Mouse (Mus musculus) heart, adult 11 months (tissue): ENCODE results near the gene Scp2.
A peak's percentile ranks its signal among the peaks of the same experiment; 100 is the strongest.
"Not testable (repeated sequence)": the region's sequence is repeated elsewhere in the genome, so short reads cannot be mapped to it uniquely, and the experiment has no call there.

Experiments used
- DNase-seq: peaks from one replicate; pipeline ENCODE4 v3.0.0; 2022

Gene Scp2

DNA sequence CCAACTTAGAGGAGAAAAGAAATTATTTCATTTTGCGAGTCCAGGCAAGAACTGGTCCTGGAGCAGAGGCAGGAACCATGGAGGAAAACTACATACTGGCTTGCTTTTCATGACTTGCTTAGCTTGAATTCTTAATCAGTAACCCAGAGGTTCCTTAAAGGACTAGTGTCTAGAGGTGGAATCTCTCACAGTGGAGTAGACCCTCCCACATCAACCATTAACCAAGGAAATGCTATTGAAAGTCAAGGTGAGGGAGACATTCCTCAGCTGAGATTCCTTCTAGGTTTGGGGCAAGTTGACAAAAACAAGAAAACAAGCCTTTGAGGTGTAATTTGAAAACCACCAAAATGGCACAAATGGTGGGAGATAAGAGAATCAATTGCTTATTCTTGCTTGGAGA, at the start of gene Scp2:
Scp2 (minus strand) TSS at position 119 of the 400 bp plus-strand sequence.
- no peak for DNase-seq

DNA sequence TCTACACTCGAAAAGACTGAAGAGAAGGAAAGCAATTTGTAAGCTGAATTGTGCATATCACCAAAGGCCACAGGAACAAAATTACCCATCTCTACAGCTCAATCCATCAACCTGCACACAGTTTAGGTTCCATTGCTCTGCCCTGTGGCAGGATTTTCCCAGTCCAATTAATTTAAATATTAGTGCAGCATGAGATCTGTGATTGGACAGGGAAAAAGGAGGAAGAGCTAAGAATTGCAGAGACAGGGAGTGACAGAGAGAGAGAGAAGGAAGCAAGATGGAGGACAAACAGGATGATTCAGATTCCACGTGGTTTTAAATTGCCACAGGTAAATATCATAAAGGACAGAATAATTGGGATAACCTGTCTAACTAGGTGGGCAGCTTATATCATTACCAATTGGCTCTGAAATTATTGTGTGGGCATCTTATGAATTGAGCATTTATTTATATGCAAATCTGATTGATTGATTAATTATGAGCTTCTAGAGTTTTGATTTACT, 48.1 kb upstream of the Scp2 start:
- no peak for DNase-seq

DNA sequence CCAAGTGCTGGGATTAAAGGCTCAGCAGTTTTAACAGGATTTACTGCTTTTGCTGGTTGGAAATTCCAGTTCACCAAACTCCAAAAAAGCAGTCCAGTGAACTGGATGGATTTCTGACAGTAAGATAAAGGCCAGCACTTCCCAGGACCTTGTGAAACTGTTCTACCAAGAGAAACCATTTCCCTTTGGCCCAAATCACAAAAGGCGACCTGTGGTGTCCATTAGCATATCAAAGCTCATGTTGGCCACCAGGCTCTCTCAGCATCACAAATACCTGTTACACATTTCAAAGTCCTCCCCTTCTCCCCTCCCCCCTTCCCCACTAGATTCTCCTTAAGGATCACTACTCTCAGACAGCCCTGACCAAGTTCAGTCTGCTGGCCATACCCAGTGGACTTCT, 37.5 kb upstream of the Scp2 start:
- DNase-seq: peak; percentile 30

- DNase-seq: peak; percentile 82
Observed at GRCm38 (mm10) chr4:108168056-108168455, 23.3 kb upstream of the Scp2 start.

DNA sequence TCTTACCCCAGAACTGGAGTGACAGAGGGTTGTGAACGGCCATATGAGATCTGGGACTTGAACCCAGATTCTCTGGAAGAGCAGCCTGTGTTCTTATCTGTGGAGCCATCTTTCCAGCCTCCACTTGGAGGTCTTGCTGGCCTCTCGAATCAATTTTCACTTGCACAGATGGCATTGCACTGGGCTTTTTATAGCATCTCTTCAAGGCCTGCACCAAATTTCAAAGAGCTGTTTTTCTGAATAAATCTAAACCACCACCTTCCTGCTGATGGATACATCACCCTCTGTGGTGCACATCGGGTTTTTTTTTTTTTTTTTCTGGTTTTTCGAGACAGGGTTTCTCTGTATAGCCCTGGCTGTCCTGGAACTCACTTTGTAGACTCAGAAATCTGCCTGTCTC, 22.1 kb upstream of the Scp2 start:
- peak; percentile 74 for DNase-seq

- peak; percentile 94 for DNase-seq
Observed at GRCm38 (mm10) chr4:108165152-108165895, 20.5 kb upstream of the Scp2 start, which contains the start of gene Echdc2. Gene Echdc2 (plus strand): TSS chr4:108165437.

DNA sequence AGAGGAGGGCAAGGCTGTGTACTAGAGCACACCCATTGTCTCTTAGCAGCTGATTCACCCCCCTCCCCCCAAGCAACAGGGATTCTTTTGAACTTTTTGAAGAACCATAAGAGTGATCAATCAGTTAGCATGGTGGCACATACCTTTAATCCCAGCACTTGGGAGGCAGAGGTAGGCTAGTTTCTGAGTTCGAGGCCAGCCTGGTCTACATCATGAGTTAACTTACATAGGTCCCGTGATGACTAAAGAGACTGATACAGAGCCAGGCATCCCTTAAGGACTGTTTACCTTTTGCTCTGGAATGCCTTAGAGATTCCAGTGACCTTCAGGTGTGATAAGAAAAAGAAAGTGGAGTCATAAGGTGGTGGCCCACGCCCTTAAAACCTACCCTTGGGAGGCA, 18.5 kb upstream of the Scp2 start:
- peak; percentile 37 for DNase-seq

- DNase-seq: peak; percentile 64
Observed at GRCm38 (mm10) chr4:108161936-108162335, 17.1 kb upstream of the Scp2 start.

- peak; percentile 41 for DNase-seq
Observed at GRCm38 (mm10) chr4:108155141-108155540, 10.3 kb upstream of the Scp2 start.

DNA sequence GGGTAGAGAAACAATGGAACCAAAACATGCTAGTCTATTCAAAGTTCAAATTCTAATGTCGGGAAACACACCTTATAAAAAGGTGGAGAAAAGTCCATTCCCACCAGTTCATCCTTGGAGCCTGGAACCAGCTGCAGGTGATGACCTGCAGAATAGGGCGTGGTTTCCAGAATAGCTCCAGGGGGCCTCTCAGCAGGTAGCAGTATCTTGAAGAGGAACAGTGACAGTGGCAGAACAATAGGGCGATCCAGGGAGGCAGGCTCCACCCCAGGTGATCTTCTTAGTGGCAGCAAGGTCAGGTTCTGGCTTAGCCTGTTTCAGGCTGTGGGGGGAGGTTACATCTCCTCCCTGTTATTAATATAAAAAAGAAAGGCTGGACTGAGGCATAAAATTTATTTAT, 756 bp upstream of the Scp2 start:
- DNase-seq: not testable (repeated sequence)

GRCm38 (mm10) chr4:108143778-108144177, 1.0 kb downstream of the Scp2 start:
- DNase-seq: no peak

- peak; percentile 43 for DNase-seq
Observed at GRCm38 (mm10) chr4:108143178-108143577, 1.6 kb downstream of the Scp2 start.

DNA sequence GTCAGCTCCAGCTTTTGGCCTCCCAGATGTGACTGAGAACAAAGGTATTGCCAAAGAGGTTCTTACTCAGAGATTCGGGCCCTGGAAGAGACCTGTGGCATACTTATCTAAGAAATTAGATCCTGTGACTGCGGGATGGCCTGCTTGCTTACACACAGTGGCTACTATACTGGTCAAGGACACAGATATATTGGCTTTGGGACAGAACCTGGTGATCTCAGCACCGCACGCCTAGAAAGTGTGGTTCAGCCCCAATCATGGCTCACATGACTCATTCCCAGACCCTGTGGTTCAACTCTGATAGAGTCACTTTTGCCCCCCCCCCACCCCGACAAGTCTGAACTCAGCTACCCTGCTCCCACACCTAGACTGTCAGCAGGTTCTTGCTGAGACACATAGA, 7.9 kb downstream of the Scp2 start:
- DNase-seq: no peak

- DNase-seq: peak; percentile 87
Observed at GRCm38 (mm10) chr4:108130452-108130851, 14.3 kb downstream of the Scp2 start.

DNA sequence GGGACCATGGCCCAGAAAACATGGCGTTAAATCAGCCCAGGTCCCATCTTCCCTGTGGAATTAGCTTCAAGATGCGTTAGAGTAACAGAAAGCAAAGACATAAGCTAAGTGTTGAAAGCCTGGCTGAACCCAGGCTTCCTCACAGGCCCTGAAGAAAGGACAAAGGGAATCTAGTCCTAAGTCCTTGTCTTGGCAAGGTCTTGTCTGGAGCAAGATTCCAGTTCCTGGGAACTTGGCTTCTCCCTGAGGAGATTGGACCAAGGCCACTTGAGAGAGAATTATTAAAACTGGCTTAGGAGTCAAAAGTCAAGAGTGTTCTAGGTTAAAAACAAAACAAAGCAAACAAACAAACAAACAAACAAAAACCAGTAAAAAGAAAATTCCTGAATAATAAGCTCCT, 16.5 kb downstream of the Scp2 start:
- no peak for DNase-seq

DNA sequence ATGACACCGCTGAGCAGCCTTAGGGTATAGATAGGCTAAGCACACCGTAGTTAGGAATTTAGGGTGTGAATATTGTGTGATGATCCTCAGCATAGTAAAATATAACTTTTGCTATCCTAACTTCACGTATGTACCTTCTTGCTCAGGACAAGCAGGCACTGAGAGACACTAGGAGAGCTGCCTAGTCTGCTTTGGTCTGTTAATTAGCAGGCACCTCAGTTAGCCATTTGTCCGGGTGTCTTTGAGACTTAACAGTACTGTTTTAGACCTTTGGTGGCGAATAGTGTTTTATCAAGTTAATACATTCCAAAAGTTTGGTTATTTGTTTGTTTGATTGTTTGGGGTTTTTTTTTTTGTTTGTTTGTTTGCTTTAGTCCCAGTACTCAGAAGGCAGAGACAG, 17.3 kb downstream of the Scp2 start:
- DNase-seq: no peak

DNA sequence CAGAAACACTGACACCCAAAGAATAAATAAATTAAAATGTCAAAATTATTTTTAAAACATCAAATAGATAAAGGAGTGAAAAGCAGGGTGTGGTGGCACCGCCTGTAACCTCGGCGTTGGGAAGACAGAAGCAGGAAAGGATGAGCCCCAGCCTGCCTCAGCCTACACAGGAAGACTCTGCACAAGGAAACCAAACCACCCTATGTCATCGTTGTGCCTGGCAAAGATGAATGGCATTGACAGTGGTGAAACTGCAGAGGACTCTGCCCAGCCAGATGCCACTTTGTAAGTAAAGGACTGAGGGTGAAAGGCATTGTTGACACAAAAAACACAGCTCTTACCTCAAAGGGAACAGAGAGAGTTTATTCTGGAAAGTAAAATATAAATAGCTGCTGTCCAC, 18.5 kb downstream of the Scp2 start:
- no peak for DNase-seq

DNA sequence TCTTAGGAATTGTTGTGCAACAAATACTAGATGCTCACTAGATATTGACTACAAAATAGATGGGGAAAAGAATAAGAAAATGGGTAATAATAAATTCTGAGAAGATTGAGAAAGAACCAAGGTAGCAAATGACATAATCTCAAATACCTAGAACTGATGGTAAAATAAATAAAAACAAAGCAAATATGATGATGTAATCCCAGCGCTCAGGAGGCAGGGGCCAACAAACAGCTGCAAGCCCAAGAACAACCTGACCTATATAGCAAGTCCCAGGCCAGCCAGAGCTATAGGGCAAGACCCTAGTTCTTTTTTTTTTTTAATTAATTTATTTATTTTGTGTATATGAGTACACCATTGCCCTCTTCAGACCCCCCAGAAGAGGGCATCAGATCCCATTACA, 20.7 kb downstream of the Scp2 start:
- DNase-seq: no peak

DNA sequence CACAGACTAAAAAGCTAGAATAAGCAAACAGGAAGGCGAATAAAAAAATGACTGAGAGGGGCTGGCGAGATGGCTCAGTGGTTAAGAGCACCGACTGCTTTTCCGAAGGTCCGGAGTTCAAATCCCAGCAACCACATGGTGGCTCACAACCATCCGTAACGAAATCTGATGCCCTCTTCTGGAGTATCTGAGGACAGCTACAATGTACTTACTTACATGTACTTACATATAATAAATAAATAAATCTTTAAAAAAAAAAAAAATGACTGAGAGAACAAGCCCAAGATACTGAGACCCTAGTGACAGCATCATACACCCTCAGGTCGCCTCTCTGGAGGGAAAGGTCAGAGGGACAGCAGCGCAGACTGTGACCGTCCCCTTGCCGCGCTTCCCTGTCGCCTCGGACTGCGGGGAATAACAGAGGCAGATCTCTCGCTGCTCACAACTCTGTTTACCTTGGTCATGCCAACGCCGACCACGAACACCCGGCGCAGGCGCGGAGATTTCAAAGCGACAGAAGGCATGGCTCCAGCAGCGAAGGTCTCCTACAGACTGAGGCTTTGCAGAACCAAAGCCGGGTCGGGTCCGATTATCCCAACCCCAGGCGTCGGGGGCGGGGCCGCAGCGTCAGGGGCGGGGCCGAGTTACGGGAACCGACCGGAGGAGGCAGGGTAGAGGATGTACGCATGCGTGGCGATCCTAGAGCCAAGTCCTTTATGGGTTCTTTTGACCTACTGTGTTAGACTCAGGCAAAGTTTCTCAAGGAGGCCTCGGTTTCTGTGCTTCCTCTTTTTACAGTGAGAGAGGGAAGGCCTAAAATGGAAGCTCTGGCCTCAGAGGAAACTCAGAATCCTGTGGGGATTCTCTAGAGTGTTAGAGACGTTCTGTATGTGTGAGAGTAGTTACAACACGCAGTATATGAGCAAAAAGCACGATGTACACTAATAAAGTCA, 26.6 kb downstream of the Scp2 start:
- DNase-seq: peak; percentile 100

GRCm38 (mm10) chr4:108117488-108117887, 27.3 kb downstream of the Scp2 start:
- peak; percentile 65 for DNase-seq

DNA sequence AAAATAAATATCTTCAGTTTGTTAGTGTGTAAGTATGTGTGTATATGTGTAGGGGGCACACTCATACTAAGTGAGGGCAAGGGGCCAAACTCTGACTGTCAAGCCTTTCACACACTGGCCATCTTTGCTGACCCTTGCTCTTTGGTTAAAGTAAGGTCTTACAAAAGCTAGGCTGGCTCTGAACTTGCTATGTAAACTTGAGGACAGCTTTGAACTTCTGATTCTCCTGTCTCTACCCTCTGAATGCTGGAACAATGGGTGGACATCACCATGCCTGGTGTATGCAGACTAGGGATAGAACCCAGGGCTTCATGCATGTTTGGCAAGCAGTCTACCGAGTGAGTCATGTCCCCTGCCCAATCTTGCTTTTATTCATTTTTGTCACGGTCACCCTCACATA, 28.3 kb downstream of the Scp2 start:
- DNase-seq: peak; percentile 70

DNA sequence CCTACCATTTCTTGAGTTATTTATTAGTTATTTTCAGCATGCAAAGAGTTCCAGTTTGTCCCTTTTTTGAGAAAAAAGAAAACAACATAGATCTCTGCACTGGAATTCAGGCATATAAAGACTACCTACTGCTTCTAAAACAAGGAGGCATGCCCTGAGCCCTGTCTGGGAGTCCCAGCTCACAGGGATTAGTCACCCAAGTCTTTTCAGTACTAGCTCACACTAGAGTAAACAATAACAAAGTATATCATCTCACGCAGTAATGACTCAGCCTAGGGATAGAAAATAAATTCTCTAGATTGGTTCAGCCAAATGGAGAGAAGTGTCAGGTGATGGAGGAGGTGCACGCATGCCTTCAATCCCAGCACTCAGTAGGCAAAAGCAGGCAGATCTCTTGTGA, 34.1 kb downstream of the Scp2 start:
- peak; percentile 77 for DNase-seq

- DNase-seq: peak; percentile 67
Observed at GRCm38 (mm10) chr4:108109728-108110127, 35.1 kb downstream of the Scp2 start.

GRCm38 (mm10) chr4:108096345-108096744, 48.5 kb downstream of the Scp2 start, which contains the start of gene Podn:
Gene Podn (minus strand): TSS chr4:108096445.
- DNase-seq: peak; percentile 63
